Mouse (Mus musculus) forebrain, embryonic 13.5 days (tissue): ENCODE results near the gene Atf7ip. TPM values are rescaled to one million over a fixed set of nuclear protein-coding genes. Genes with fewer than 3 reads are reported as not detected.

Source experiments
- ATAC-seq: fragments of 200-750 bp; cut with Nextera tagmentation; 2 replicates; pipeline ENCODE4 v1.8.0; 2017
- H3K27ac ChIP-seq: fragments of 300-500 bp; sonication (generic); 2 replicates; pipeline ENCODE4 v1.5.1; 2015; ENCODE audit warnings: inconsistent platforms, mild to moderate bottlenecking, moderate library complexity
- H3K27me3 ChIP-seq: fragments of 300-500 bp; sonication (generic); 2 replicates; pipeline ENCODE4 v1.6.1; 2015; ENCODE audit warnings: mild to moderate bottlenecking, inconsistent platforms
- H3K36me3 ChIP-seq: fragments of 300-500 bp; sonication (generic); 2 replicates; pipeline ENCODE4 v1.6.1; 2015; ENCODE audit warnings: mild to moderate bottlenecking, inconsistent platforms; ENCODE audit not compliant: poor library complexity, severe bottlenecking
- H3K4me1 ChIP-seq: fragments of 300-500 bp; sonication (generic); 2 replicates; pipeline ENCODE4 v1.6.1; 2015; ENCODE audit warnings: inconsistent platforms
- H3K4me2 ChIP-seq: fragments of 300-500 bp; sonication (generic); 2 replicates; pipeline ENCODE4 v1.6.1; 2015; ENCODE audit warnings: inconsistent platforms, mild to moderate bottlenecking, moderate library complexity
- H3K4me3 ChIP-seq: fragments of 300-500 bp; sonication (generic); 2 replicates; pipeline ENCODE4 v1.5.1; 2015; ENCODE audit warnings: mild to moderate bottlenecking, inconsistent platforms
- H3K9ac ChIP-seq: fragments of 300-500 bp; sonication (generic); 2 replicates; pipeline ENCODE4 v1.6.1; 2015; ENCODE audit warnings: mild to moderate bottlenecking, inconsistent platforms
- H3K9me3 ChIP-seq: fragments of 300-500 bp; sonication (generic); replicated peaks from 2 replicates; pipeline ENCODE4 v1.6.1; 2016; ENCODE audit warnings: inconsistent platforms
- WGBS: fragments of 180-500 bp; shearing (Covaris S2); methylation state at CpG from one replicate; pipeline ENCODE4 v1.1.7; 2015; 5-methylcytosine and 5-hydroxymethylcytosine counted together
- polyA plus RNA-seq: library from polyadenylated mRNA; unstranded; fragments of >200 nt; fragmentation: Nextera tagmentation; extraction: Ambion mirVana; gene quantifications from 2 replicates; pipeline ENCODE4 v1.2.1, GENCODE M21; 2015

Gene Atf7ip
- polyA plus RNA-seq, 1 experiment from 2014 or later = 47.3 TPM

DNA sequence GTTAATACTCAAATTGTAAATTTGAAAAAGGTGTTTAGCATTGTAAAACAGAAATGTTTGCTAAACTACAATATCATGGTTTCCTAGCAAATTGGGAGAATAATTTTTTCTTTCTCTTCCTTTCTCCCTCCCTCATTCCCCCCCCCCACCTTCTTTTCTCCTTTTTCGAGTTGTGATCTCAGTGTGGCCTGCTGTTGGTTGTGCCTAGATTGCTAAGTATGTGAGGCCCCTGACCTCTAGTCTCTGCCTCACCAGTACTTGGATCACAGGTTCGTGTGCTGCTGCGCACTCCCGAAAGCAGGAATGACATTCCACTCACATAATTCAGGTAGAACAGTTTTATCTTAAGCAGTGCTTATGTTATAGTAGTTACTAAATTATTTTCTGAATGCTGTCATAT is 27.8 kb downstream of the Atf7ip start:
- H3K27me3 ChIP-seq = no peaks in the 10 kb centered on the region
- no peaks in the 10 kb centered on the region for H3K9me3 ChIP-seq
- H3K4me3 ChIP-seq = no peak overlapping the region; the same call in 1 of the 2 replicates
- H3K9ac ChIP-seq = no peak overlapping the region
- 71% methylated on average over 4 of the region's 4 CpGs for WGBS
- H3K27ac ChIP-seq = no peak overlapping the region
- peak overlapping the region; percentile 37 for H3K4me2 ChIP-seq
- ATAC-seq = no peak
- H3K36me3 ChIP-seq = peaks cover 13% of the 10 kb centered on the region; the same call in 1 of the 2 replicates
- peaks cover 31% of the 10 kb centered on the region for H3K4me1 ChIP-seq

DNA sequence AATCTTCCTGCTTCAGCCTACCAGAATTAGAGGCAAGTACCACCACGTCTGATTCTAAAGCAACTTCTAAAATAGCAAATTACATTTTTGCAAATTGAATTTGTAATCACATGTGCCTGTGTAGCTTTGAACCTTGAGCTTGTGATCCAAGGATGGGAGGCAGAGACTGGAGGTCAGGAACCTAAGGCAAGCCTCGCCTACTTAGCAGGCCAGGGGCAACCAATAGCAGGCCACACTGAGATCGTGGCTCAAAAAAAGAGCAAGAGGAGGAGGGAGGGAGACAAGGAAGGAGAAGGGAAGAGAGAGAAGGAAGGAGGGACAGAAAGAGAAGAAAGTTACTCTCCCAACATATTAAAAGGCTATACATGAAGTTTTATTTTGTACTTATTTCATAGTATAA is 28.5 kb downstream of the Atf7ip start:
- H3K4me2 ChIP-seq = peak overlapping the region; percentile 1; the same call in 1 of the 2 replicates
- ATAC-seq = no peak
- H3K4me1 ChIP-seq = peaks cover 31% of the 10 kb centered on the region
- H3K27me3 ChIP-seq = no peaks in the 10 kb centered on the region
- no peak overlapping the region for H3K4me3 ChIP-seq
- H3K27ac ChIP-seq = no peak overlapping the region
- H3K36me3 ChIP-seq = peaks cover 18% of the 10 kb centered on the region; the same call in 1 of the 2 replicates
- H3K9ac ChIP-seq = no peak overlapping the region
- WGBS = 50% methylated on average over 3 of the region's 3 CpGs
- H3K9me3 ChIP-seq = no peaks in the 10 kb centered on the region

DNA sequence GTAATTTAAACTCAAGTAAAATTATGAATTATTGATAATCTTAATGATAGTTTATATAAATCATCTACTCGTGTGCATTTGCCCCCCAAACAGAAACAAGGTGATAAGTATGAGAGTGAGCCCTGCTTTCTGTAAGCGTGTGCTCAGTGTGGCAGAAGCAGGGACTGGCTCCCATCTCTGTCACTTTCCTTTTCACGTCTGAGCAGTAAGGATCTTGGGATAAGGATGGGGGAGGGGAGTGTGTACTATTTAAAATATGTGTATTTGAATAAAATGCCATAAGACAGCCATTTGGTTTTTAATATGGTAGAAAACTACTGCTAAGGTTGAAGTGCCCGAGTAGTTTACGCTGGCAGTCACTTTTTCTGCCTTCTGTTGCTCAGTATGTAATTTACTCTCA is 29.2 kb downstream of the Atf7ip start:
- H3K27me3 ChIP-seq = no peaks in the 10 kb centered on the region
- WGBS = 62% methylated on average over 5 of the region's 5 CpGs
- peak overlapping the region; percentile 24 for H3K4me2 ChIP-seq
- H3K9me3 ChIP-seq = no peaks in the 10 kb centered on the region; the same call in 1 of the 2 replicates
- H3K36me3 ChIP-seq = peaks cover 25% of the 10 kb centered on the region
- peak overlapping the region; percentile 63 for H3K27ac ChIP-seq
- H3K4me3 ChIP-seq = no peak overlapping the region
- no peak overlapping the region for H3K9ac ChIP-seq
- H3K4me1 ChIP-seq = peaks cover 31% of the 10 kb centered on the region
- no peak for ATAC-seq

- H3K9ac ChIP-seq = peak overlapping the region; percentile 53
- peaks cover 32% of the 10 kb centered on the region for H3K36me3 ChIP-seq
- WGBS = 39% methylated on average over 5 of the region's 5 CpGs
- H3K9me3 ChIP-seq = no peaks in the 10 kb centered on the region; the same call in 1 of the 2 replicates
- peak overlapping the region; percentile 34 for H3K4me2 ChIP-seq
- no peak for ATAC-seq
- peaks cover 37% of the 10 kb centered on the region for H3K4me1 ChIP-seq
- H3K27me3 ChIP-seq = no peaks in the 10 kb centered on the region
- H3K27ac ChIP-seq = peak overlapping the region; percentile 70
- H3K4me3 ChIP-seq = no peak overlapping the region
These were observed 30.2 kb downstream of the Atf7ip start for GRCm38 (mm10) chr6:136536121-136536520.

- Histone ChIP-seq H3K9ac (no peak overlapping the region), H3K36me3 (peaks cover 32% of the 10 kb centered on the region), H3K4me2 (peak overlapping the region; percentile 31), H3K27ac (peak overlapping the region; percentile 88), H3K4me3 (no peak overlapping the region), H3K9me3 (no peaks in the 10 kb centered on the region; the same call in 1 of the 2 replicates), H3K4me1 (peaks cover 45% of the 10 kb centered on the region), H3K27me3 (no peaks in the 10 kb centered on the region)
- ATAC-seq = no peak
- WGBS = 12% methylated on average over 5 of the region's 5 CpGs
These were observed 35.4 kb downstream of the Atf7ip start for GRCm38 (mm10) chr6:136541350-136541749.

DNA sequence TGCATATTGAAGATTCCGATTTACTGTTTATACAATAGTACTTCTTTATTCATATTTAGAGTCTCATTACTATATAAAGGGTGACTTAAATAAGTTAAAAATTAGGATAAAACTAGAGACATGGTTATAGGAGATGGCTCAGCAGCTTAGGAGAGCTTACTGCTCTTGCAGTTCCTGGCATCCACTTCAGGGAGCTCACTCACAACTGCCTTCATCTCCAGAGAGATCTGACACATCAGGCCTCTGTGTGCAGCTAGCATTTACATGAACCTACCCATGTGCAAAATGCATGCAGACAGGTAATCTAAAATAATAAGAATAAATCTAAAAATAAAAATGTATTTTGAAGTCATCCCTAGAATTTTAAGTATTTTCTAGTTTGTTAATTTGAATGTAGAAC is 36.1 kb downstream of the Atf7ip start:
- ATAC-seq = no peak
- 71% methylated on average over 1 of the region's 1 CpGs for WGBS
- peak overlapping the region; percentile 31 for H3K4me2 ChIP-seq

GRCm38 (mm10) chr6:136543164-136543563 is 37.2 kb downstream of the Atf7ip start:
- peaks cover 23% of the 10 kb centered on the region for H3K36me3 ChIP-seq
- H3K9ac ChIP-seq = no peak overlapping the region
- H3K27ac ChIP-seq = peak overlapping the region; percentile 79
- peak overlapping the region; percentile 38 for H3K4me2 ChIP-seq
- peaks cover 50% of the 10 kb centered on the region for H3K4me1 ChIP-seq
- 4% methylated on average over 6 of the region's 6 CpGs for WGBS
- no peak overlapping the region for H3K4me3 ChIP-seq
- ATAC-seq = peak; percentile 89
- H3K9me3 ChIP-seq = no peaks in the 10 kb centered on the region; the same call in 1 of the 2 replicates
- H3K27me3 ChIP-seq = no peaks in the 10 kb centered on the region

More for the DNA sequence above, 36.1 kb downstream of the Atf7ip start:
- Histone ChIP-seq H3K27ac (peak overlapping the region; percentile 88), H3K4me1 (peaks cover 48% of the 10 kb centered on the region), H3K9ac (no peak overlapping the region), H3K4me3 (no peak overlapping the region), H3K9me3 (no peaks in the 10 kb centered on the region; the same call in 1 of the 2 replicates), H3K27me3 (no peaks in the 10 kb centered on the region), H3K36me3 (peaks cover 32% of the 10 kb centered on the region)

GRCm38 (mm10) chr6:136545284-136545870 is 39.4 kb downstream of the Atf7ip start:
- peaks cover 60% of the 10 kb centered on the region for H3K4me1 ChIP-seq
- peak overlapping the region; percentile 31; the same call in 1 of the 2 replicates for H3K27ac ChIP-seq

GRCm38 (mm10) chr6:136546286-136546685 is 40.3 kb downstream of the Atf7ip start:
- Histone ChIP-seq H3K4me2 (no peak overlapping the region), H3K4me1 (peaks cover 56% of the 10 kb centered on the region), H3K27me3 (no peaks in the 10 kb centered on the region), H3K27ac (peak overlapping the region; percentile 68), H3K9me3 (no peaks in the 10 kb centered on the region), H3K36me3 (no peaks in the 10 kb centered on the region), H3K4me3 (no peak overlapping the region), H3K9ac (no peak overlapping the region)
- no peak for ATAC-seq
- 89% methylated on average over 2 of the region's 2 CpGs for WGBS

More at GRCm38 (mm10) chr6:136545284-136545870, 39.4 kb downstream of the Atf7ip start:
- no peaks in the 10 kb centered on the region for H3K27me3 ChIP-seq
- WGBS = 79% methylated on average over 11 of the region's 11 CpGs
- H3K4me2 ChIP-seq = no peak overlapping the region
- peaks cover 6% of the 10 kb centered on the region; the same call in 1 of the 2 replicates for H3K36me3 ChIP-seq
- H3K9ac ChIP-seq = no peak overlapping the region
- H3K9me3 ChIP-seq = no peaks in the 10 kb centered on the region
- no peak overlapping the region for H3K4me3 ChIP-seq
- ATAC-seq = no peak

DNA sequence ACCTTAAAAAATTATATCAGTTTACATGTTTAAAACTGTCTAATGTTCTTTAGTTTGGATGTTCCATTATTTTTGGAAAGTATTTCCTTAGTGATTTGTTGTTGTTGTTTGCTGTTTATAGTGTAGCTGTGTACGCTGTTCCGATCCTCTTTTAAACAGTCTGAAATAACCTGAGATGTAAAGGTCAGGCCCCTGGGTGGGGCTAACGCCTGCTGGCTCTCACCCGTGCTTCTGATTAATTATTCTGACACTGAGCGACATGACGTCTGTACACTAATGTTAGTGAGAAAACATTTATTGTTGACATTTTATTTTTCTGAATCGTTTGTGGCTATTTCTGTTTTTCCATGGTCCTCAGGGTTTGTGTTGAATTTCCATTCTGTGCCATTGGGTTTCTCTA is 41.0 kb downstream of the Atf7ip start:
- no peaks in the 10 kb centered on the region for H3K36me3 ChIP-seq
- peaks cover 51% of the 10 kb centered on the region for H3K4me1 ChIP-seq
- 20% methylated on average over 7 of the region's 7 CpGs for WGBS
- no peak overlapping the region for H3K4me3 ChIP-seq
- ATAC-seq = no peak
- H3K4me2 ChIP-seq = 0 out of 2 replicates have a peak overlapping the region, but pooled peaks have one; percentile 12
- H3K27ac ChIP-seq = peak overlapping the region; percentile 63
- H3K9me3 ChIP-seq = no peaks in the 10 kb centered on the region
- no peak overlapping the region for H3K9ac ChIP-seq
- H3K27me3 ChIP-seq = no peaks in the 10 kb centered on the region

DNA sequence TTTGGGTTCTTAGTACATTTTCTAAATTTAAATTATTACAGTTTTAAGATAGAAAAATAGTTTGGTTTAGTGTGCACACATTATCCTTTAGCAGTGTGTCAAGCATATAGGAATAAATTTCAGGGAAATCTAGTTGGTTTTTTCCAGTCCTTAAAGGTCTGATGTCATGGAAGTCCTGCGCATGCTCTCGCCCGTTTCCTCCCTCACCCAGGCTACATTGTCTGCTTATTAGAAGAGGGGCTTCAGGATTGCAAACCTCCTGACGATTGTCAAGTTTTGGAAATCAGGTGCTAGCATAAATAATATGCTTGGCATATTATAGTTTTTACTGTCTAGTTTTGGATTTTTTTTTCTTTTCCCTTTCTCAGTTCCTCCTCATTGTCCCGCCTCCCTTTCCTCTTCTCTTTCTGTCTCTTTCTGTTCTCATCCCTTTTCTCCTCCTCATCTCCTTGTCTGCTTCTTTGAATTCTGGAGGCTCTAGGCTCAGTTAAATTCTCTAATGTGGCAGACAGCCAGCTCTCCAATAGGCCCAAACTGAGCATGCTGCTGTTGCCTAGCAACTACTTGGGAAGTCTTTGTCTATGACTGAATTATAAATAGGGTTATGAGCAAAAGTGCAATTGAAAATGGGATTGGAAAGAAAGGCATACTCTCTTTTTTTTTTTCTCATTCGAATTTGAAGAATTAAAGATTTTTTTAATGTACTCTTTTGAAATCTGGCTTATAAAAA is 42.2 kb downstream of the Atf7ip start:
- Histone ChIP-seq H3K27ac (peak overlapping the region; percentile 97), H3K9me3 (no peaks in the 10 kb centered on the region), H3K9ac (no peak overlapping the region), H3K4me1 (peaks cover 44% of the 10 kb centered on the region), H3K4me3 (no peak overlapping the region), H3K4me2 (peak overlapping the region; percentile 30), H3K27me3 (no peaks in the 10 kb centered on the region), H3K36me3 (no peaks in the 10 kb centered on the region)
- peak; percentile 90 for ATAC-seq
- WGBS = 5% methylated on average over 6 of the region's 6 CpGs

DNA sequence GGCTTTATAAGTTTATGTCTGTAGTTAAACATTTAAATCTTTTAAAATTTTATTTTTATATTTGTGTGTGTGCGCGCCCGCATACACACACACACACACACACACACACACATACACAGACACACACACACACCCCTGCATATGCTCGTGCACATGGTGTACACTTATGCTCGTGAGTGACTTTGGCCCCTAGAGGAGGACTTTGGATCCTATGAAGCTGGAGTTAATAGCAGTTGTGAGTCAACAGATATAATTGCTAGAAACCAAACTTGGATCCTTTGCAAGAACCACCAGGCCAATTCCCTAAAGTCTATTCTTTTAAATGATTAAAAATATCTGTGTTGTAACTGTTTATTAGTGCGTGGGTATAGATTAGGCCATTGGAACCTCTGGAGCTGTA is 42.8 kb downstream of the Atf7ip start:
- 72% methylated on average over 6 of the region's 6 CpGs for WGBS
- H3K4me3 ChIP-seq = no peak overlapping the region
- H3K27ac ChIP-seq = peak overlapping the region; percentile 97
- peak; percentile 48; the same call in 1 of the 2 replicates for ATAC-seq
- peaks cover 41% of the 10 kb centered on the region for H3K4me1 ChIP-seq
- no peaks in the 10 kb centered on the region for H3K27me3 ChIP-seq
- H3K9ac ChIP-seq = no peak overlapping the region
- H3K36me3 ChIP-seq = no peaks in the 10 kb centered on the region
- no peak overlapping the region for H3K4me2 ChIP-seq
- H3K9me3 ChIP-seq = no peaks in the 10 kb centered on the region
